Mouse (Mus musculus) thymus, postnatal 14 days (tissue): ENCODE measurements around the gene Ddit4.

Experiments
- DNase-seq: peaks from one replicate; pipeline ENCODE4 v3.0.0; 2021

Gene Ddit4

GRCm38 (mm10) chr10:59948363-59949254, 3.0 kb downstream of the Ddit4 start:
- no peak for DNase-seq

- no peak for DNase-seq
These were observed 4.1 kb downstream of the Ddit4 start for GRCm38 (mm10) chr10:59947296-59948073.

- no peak for DNase-seq
These were observed 5.3 kb downstream of the Ddit4 start for GRCm38 (mm10) chr10:59946362-59946761.

DNA sequence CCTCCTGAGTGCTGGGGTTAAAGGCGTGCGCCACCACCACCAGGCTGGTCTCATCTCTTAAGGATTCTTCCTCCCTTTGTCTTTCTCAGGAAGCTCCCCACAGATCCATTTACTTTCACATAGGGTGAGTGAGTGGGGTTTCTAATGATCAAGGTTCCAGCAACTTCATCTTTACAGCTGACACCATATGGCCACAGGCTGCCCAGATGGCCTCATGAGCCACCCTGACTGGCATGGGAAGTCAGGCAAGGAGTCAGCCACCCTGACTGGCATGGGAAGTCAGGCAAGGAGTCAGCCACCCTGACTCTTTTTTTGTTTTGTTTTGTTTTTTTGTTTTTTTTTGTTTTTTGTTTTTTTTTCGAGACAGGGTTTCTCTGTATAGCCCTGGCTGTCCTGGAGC, 6.2 kb downstream of the Ddit4 start:
- no peak for DNase-seq

GRCm38 (mm10) chr10:59943421-59943989, 8.1 kb downstream of the Ddit4 start:
- no peak for DNase-seq

GRCm38 (mm10) chr10:59942847-59943420, 8.7 kb downstream of the Ddit4 start:
- DNase-seq = peak; percentile 50

DNA sequence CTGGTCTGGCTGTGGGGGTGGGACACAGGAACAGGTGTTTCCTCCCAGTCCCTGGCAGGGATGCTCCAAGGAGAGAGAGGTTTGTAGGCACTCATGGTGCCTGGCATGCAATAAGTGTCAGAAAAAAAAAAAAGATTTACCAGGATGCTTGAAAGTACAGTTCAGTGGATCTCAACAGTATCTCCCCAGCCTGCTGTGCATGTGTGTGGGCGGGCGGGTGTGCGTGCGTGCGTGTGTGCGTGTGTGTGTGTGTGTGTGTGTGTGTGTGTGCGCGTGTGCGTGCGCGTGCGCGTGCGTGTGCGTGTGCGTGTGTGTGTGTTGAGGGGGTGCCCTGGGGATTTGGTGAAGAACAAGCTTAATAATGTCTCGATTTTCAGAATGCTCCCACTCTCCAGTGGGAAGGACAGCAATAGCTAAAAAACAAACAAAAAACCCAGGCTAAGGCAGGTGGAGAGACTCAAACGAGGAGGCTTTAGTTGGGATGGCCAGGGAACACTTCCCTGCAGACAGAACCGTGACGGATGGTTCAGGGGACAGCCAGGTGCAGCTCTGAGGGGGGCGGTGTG, 9.3 kb downstream of the Ddit4 start:
- DNase-seq = peak; percentile 41

- no peak for DNase-seq
These were observed 12.6 kb downstream of the Ddit4 start for GRCm38 (mm10) chr10:59939081-59939480.

DNA sequence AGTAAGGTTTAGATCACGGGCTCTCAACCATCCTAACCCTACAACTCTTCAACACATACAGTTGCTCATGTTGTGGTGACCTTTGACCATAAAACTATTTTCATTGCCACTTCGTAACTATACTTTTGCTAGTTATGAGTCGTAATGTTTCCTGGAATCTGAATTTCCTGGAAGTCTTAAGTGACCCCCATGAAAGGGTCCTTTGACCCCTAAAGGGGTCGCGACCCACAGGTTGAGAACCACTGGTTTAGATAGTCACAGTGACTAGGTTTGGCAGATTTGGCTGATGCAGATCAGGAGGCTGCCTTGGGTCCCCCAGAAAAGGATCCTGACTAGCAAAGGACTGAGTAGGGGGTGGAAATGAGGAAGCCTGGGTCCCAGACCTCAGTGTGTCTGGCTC, 13.0 kb downstream of the Ddit4 start:
- no peak for DNase-seq

- DNase-seq = peak; percentile 56
These were observed 15.4 kb downstream of the Ddit4 start for GRCm38 (mm10) chr10:59936058-59936856.

- no peak for DNase-seq
These were observed 17.6 kb downstream of the Ddit4 start for GRCm38 (mm10) chr10:59934039-59934438.

- no peak for DNase-seq
These were observed 19.1 kb downstream of the Ddit4 start for GRCm38 (mm10) chr10:59932521-59932920.

GRCm38 (mm10) chr10:59930996-59931395, 20.6 kb downstream of the Ddit4 start:
- no peak for DNase-seq

GRCm38 (mm10) chr10:59929205-59929604, 22.4 kb downstream of the Ddit4 start:
- no peak for DNase-seq

DNA sequence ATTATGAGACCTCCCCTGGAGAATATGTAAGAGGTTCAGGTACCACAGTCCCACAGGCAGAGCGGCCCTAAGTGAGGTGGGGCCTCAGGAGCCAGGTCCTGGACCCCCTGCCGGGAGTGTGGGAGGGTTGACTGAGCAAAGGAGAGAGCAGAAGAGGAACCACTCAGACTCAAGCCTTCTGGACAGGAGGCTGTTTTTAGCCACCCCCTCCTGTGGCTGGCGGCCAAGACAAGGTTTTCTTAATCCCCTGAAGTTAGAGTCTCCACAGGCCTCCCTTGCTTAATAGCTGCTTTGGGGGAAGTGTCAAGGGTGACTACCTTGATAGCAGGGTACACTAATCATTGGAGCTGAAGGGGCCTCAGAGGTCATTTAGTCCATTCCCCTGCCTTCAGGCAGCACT, 27.3 kb downstream of the Ddit4 start:
- DNase-seq = no peak

GRCm38 (mm10) chr10:59923493-59923892, 28.1 kb downstream of the Ddit4 start:
- DNase-seq = no peak

DNA sequence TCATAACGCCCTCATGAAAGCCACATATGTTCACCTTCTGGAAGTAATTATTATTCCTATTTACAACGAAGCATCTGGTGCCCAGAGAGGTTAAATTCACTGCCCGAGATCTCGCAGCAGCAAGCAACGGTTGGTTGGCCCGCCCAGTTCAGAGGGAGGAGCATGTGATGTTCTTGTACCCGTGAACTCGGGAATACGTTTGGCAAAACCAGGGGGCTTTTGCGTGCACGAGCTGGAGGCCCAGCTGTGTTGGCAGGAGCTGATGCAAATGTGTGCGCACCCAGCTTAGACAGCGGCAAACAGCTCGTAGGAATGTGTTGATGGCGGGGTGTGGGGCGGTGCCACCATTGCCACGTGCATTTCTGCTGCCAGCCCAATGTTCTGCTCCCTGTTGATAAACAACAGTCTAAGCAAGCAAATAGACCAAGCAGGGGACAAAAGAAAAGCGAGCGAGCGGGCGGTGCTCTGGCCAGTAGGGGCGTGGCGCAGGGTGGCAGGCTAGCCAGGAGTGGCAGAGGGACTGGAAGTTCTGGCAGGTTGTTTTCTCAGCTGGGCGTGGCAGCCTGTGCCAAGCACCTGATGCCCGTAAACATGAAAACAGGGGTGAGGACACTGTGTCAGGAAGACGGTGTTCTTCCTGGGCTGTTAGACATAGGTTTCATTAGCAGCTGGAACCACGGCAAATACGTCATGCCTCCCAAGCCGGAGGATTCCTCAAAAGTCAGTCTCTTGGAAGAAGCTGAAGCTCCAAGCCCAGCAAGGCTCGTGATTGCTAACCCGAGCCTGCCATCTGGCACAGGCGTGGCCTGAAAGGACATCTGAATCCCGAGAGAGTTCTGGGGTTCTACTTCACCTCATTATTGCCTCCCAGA, 30.6 kb downstream of the Ddit4 start:
- peak; percentile 60 for DNase-seq

GRCm38 (mm10) chr10:59920485-59920809, 31.2 kb downstream of the Ddit4 start:
- DNase-seq = no peak

- no peak for DNase-seq
These were observed 32.0 kb downstream of the Ddit4 start for GRCm38 (mm10) chr10:59919494-59920181.

DNA sequence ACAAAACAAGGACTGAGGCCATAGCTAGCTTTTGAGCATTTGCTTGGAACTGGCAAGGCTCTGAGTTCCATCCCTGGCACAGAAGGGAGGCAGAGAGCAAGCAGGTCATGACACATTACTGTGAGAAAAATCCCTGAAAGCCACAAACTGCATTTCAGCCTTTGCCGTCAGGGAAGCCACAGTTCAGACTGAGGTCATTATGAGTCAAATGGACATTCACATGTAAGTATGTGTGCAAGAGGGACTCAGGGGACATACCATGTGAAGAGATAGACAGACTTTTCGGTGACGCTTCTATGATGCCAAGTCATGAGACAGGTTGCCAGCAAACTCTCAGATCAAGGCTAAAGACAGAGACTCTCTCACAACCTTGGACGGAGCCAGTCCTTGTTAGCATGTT, 33.5 kb downstream of the Ddit4 start:
- no peak for DNase-seq

DNA sequence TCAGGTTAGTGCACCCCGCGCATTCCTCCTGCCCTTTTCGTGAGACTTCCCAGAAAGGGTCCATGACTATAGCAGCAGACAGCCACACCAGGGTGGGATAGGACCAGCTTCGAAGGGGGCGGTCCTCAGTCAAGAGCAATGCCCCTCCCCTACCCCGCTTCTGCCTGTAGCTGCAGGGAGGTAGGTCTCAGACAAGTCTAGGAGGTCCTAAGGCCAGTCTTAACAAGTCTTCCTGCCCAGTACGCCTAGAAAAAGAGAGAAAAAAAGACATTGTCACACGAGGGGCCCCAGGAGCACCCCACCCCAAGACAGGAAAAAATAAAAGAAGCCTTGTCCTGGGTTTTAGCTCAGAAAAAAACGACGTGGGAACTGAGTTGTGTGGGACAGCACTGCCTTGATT, 35.0 kb downstream of the Ddit4 start:
- peak; percentile 63 for DNase-seq
